Mouse (Mus musculus): ENCODE results near the gene Cela2a.
"Not testable (repeated sequence)": the region's sequence is repeated elsewhere in the genome, so short reads cannot be mapped to it uniquely, and the experiment has no call there.

Cela2a gene

DNA sequence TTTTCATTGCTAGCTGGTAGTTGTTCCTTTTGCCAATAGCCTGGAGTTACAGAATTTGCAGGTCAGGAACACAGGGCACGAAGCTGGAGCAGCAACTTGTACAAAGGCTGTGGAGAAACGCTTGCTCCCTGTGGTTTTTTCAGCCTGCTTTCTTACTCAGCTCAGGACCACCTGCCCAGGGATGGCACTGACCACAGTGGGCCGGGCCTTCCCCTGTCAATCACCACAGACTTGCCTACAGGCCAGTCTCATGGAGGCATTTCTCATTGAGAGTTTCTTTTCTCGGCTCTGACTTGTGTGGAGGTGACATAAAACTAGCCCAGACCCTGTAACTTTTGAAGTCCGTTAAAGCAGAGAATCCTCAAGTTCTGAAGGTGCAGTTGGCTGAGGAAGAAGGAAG lies 28.4 kb downstream of the Cela2a start:
- no peak for DNase-seq (ENCODE audit: low spot score)

DNA sequence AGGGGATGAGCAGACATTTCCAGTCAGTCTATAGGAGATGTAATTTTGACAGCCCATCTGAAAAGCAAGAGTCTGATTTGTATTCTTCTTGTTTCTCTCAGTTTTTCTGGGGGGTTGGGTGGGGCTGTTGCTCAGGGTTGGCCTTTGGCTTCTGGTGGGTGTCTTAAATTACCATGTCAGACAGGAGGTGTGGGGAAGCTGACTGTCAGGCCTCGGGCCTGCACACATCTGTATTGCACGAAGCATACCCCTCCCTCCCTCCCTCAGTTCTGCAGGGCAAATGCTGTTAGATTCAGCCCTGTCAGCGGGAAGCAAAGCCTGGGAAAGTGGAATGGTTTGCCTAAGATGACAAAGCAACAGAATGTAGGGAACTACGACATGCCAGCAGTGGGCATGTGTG lies 29.0 kb downstream of the Cela2a start:
- no peak for DNase-seq (ENCODE audit: low spot score)

DNA sequence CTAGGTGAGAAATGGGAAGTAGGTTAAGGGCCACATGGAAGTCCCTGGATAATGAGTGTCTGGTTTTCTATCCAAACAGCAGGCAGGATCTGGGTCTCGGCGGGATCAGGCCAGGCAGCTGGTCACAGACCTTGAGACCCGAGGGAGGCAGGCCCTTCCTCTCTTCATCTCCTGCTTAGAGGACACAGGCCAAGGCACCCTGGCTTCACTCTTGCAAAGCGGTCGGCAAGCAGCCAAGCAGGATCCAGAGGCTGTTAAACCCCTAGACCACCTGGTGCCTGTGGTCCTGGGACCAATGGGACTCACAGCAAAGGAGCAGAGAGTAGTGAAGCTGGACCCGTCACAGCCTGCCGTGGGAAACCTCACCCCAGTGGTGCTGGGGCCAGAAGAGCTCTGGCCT lies 29.6 kb downstream of the Cela2a start:
- DNase-seq (ENCODE audit: low spot score) = no peak

DNA sequence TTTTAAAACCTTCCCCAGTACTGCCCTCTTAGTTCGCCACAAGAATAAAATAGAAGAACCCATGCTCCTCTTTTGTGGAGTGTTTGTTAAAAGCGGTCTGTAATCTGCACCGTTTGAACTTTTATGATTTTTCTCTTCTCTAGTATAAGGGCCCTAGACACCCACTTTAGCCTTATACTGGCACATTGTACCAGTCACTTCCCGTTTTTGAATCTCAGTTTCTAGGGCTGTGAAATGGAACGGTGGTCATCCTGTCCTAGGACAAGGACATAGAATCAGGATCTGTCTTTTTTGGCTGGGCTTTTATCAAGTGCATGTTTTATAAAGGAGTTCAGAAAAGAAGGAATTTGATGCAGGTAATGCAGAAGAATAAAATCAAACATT lies 31.8 kb downstream of the Cela2a start:
- DNase-seq (ENCODE audit: low spot score) = no peak

DNA sequence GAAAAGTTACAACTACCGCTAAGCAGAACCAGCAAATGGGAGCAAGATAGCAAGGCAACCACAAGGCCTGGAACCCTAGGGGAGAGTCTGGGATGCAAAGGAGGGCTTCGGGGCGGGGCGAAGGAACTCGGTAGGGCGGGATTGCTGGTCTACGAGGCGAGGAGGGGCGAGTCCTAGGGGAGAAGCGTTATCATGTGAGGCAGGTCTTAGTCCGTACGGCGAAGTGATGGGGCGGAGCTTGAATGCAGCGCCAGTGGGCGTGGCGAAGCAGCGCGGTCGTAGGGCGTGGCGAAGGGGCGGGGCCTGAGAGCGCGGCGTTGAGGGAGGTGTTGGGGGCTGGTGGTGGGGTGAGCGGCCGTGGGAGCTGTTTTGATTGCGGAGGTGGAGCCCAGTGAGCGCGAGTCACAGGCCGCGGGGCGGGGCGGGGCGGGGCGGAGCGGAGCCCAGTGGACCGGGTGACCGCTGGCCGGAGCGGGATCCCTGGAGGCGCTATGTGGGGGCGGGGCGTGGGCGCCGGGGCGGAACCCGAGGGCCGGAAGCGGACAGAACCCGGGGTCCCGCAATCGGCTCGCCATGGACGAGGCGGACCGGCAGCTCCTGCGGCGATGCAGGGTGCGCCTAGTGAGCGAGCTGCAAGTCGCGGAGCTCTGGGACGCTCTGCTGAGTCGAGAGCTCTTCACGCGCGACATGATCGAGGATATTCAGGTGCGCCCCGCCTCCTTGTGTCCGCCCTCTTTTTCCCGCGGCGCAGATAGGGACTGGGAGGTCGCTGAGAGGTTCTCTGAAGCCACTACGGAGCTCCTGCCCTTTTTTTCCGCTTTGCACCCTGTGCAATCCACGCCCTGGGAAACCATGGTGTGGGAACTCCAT lies 32.4 kb downstream of the Cela2a start, which contains the start of gene Casp9:
Gene Casp9, plus strand, starts transcription at position 331 of the 870 bp plus-strand sequence.
- peak; percentile 93 for DNase-seq (ENCODE audit: low spot score)

DNA sequence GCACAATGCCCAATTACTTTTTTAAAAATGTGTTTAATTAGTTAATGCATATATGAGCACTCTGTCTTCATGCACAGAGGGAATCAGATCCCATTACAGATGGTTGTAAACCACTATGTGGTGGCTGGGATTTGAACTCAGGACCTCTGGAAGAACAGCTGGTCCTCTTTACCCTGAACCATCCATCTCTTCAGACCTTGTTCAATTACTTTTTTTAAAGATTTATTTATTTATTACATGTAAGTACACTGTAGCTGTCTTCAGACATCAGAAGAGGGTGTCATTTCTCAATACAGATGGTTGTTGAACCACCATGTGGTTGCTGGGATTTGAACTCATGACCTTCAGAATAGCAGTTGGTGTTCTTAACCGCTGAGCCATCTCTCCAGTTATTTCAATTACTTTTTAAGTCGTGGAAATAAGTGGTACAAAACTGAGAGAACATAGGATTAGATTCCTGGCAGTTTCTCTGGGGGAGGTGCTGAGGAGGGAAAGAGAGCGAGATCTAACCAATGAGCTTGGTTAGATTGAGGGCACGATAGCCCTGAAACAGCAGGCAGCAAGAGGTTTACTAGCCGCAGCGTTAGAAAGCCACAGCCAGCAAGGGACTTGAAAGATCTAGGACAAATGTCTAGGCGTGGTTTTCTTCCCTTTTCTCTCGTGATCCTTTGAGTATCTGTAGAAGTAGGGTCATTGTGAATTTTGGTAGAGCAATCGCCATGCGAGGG lies 33.2 kb downstream of the Cela2a start:
- no peak for DNase-seq (ENCODE audit: low spot score)

DNA sequence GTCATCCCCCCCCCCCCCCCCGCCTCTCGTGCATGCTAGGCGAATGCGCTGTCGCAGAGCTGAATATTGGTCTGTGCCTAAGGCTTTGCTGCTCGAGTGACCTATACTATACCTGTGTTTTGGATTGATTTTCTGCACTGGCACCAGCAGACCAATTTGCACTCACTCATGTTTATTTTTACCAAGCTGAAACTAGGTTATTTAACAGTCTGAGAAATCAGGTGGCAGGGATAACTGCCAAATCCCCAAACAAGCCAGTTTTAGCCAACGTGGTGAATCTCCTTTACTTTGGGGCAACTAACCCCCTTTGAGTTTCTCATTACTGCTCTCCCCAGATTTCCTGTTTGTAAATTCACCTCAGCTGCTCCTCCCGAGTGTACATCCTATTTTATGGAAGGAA lies 34.0 kb downstream of the Cela2a start:
- DNase-seq (ENCODE audit: low spot score) = no peak

DNA sequence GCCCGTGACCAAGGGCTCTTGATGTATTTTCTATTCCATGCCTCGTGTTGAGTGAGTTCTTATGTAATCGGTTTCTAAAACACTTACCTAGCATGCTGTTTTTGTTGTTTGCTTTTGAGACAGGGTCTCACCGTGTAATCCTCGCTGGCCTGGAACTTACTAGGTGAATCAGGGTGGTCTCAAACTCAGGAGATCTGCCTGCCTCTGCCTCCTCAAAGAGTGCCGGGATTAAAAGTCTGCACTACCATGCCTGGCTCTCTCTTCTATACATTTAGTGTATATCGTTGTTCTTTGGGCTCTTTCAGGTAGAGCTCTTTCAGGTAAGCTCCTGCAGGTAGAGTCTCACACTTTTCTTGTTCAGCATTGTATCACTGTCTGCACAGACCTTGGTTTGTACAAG lies 34.5 kb downstream of the Cela2a start:
- DNase-seq (ENCODE audit: low spot score) = no peak

DNA sequence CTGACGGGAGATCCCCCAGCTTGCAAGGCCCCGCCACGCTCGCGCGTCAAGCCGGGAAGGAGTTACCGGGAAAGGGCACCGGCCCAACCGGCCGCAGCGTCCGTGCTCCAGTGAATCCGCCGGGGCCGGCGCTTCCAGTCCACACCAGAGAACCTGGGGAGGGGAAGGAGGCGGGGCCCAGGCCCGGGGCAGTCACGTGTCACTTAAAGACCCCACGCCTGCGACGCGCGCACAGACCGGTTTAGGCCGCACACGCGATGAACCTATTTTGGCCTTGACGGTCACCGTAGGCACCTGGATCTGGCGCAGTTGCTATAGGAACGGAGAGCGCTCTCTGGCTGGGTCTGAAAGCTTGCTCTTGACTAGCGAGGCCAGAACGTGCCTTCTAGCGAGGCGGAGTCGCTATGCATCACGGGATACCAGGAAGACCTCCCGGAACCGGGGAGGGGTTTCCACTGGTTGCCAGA lies 35.4 kb downstream of the Cela2a start, which contains the start of gene Dnajc16:
Gene Dnajc16, minus strand, starts transcription at position 408 of the 467 bp plus-strand sequence.
- peak; percentile 86 for DNase-seq (ENCODE audit: low spot score)

DNA sequence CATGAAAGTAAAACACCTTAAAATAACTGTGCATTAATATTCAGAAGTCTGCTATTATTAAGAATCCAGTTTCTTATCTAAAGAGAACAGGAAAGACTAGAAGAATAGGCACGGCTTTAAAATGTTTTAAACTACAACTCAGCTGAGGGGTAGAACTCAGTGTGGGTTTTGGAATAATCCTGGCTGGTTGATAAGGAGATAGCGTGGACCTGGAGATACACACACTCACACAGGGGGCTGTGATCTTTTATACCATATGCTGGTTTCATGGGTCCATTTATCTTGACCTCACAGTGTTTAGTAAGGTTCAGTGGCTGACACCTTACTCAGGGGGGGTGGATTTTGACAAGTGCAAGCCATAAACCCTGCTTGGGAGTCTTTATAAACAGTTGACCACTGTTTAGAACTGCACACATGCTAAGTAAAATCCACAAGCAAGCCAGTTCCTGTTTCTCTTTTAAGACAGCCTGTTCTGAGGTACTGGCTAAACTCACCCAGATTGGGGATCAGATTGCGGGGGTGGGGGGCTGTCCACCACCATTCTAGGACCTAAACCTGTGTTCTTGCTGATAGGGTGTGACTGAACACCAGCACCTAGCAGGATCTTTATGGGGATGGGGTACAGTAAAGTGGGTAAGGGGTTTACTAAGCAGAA lies 36.3 kb downstream of the Cela2a start:
- no peak for DNase-seq (ENCODE audit: low spot score)

DNA sequence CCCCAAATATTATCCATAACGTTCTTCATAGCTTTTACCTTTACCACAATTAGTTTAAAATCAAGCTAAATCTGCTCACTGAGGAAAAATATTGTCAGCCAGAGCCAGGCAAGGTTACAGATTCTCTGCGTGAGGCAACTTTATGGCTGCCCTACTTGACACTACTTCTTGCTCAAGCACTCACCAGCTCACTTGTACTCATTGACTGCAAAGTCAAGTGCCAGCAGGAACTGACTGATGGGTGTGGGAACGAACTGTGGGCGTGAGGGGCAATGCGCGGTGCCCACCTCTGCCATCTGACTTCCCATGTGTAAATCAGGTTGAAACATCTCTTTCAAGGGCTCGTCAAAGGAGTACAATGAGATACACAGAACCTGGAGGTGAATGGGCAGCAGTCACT lies 38.5 kb downstream of the Cela2a start:
- no peak for DNase-seq (ENCODE audit: low spot score)

DNA sequence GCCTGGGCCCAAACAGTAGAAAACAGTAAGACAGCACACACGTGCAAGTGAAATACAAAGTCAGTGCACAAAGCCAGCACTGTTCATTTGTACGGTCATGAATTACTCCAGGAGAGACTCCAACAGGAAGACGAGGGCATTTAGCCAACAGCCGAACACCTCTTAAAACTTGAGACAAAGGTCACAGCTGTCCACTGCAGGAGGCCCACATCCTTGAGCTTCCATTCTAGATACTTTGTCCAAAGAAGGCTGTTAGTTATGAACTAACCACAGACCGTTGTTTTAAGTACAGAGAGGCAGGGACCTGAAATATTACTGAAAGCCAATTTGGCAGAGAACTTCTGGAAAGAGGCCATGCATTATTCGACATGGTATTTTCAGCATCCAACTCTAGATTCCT lies 38.9 kb downstream of the Cela2a start:
- DNase-seq (ENCODE audit: low spot score) = no peak

DNA sequence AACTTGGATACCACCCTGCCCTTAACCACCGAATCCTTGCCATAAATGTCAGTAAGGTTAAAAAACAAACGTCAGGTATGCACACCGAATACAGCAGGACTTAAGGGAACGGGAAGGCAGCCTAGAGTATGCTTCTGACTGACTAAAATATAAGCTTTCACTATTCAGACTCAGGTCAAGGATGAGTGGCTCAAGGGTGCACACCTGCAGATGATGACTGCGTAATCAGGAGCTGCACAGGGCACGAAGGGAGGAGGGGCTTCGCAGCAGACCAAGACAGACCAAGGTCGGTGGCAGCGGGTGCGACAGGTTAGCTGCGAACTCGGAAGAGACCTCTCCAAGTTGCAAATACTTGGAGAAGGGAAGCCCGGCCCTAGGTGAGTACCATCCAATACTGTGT lies 39.8 kb downstream of the Cela2a start:
- DNase-seq (ENCODE audit: low spot score) = no peak

DNA sequence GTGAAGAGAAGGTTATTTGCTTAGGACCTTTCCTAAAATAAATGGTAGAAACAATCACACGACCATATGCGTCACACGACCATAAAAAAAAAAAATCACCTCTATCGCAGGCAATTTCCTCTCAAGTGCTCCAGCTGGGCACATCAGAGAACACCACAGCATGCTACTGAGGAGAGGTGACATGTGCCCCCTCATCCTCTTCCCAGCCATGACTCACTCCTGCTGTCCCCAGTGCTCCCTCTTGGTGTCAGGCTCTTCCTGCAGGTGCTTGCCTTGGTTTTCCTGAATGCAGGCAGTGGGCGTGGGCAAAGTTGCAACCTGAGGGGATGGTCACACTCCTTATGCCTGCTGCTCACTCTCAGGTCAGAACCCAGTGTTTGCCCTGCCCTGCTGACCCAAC lies 41.1 kb downstream of the Cela2a start:
- DNase-seq (ENCODE audit: low spot score) = no peak

DNA sequence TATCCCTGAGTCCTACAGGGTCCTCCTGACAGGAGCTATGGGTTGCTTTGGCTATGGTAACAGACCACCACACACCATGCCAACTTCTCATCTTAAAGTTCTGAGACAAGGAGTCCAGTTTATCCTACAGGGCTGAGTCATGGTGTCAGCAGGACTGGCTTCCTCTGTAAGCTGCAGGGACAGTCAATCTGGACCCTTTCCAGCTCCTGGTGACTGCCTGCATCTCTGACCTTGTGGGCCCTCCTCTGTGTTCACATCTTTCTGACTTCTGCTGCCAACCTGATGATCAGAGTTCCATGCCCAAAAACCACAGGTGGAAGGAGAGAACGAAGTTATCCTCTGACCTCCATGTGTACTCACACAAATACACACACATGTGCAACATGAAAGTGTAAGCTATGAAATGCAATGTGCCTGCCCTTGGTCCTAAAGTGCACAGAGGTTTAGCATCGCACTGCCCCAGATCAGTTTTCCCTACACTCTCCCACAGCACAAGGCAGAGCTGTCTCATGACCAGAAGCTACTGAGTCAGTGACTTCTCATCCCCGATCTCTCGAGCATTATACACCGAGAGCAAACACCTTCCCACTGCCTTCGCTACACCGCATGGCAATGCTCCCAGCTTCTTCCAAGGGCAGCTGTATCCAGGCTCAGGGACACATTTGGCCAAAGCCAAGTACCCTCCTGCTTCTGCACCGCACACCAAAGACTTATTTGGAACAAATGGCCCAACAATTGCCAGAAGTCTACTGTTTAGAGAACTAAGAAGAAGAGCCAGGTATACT lies 44.6 kb downstream of the Cela2a start:
- no peak for DNase-seq (ENCODE audit: low spot score)

DNA sequence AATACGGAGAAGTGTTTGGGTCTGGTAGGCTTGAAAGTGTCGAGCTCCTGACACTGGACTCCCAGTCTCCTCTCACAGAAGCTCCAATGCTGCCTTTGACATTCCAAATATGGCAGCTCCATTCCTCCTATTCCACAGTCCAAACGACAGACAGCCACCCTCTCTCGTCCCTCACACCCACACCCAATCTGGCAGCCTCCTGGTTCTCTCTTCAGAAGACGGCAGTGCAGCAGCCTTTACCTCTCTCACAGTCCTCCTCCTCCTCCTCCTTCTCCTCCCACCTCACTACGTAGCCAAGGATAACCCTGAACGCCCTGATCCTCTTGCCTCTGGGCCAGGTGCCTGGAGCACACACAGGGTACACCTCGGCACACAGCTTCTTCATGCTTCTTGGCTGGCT lies 46.1 kb downstream of the Cela2a start:
- DNase-seq (ENCODE audit: low spot score) = no peak

DNA sequence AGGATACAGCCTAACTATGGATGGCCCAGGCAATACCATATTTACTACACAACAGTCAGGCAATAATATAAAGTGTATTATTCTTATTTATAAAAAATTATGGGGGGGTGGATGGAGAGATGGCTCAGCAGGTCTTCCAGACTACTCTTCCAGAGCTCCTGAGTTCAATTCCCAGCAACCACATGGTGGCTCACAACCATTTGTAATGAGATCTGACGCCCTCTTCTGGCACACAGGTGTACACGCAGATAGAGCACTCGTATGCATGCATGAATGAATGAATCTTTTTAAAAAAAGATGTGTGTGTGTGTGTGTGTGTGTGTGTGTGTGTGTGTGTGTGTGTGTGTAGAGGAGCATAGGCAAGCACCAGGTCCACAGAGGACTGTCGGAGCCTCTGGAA lies 52.9 kb downstream of the Cela2a start:
- DNase-seq (ENCODE audit: low spot score) = not testable (repeated sequence)

DNA sequence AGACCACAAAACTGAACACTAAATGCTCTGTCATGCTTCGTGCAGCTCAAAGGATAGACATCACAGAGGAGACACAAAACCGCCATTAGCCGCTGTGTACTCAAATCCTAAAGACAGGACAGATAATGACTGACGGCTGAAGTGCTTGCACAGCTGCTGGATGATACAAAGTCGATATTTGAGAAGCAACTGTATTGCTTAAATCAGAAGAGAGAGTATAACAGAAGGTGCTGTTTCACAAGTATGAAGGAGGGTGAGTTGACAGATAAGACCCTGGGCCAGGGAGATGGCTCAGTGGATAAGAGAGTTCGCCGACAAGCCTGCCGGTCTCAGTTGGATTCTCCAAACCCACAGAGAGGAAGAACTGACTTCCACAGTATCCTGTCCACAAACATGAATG lies 54.1 kb downstream of the Cela2a start:
- DNase-seq (ENCODE audit: low spot score) = no peak

DNA sequence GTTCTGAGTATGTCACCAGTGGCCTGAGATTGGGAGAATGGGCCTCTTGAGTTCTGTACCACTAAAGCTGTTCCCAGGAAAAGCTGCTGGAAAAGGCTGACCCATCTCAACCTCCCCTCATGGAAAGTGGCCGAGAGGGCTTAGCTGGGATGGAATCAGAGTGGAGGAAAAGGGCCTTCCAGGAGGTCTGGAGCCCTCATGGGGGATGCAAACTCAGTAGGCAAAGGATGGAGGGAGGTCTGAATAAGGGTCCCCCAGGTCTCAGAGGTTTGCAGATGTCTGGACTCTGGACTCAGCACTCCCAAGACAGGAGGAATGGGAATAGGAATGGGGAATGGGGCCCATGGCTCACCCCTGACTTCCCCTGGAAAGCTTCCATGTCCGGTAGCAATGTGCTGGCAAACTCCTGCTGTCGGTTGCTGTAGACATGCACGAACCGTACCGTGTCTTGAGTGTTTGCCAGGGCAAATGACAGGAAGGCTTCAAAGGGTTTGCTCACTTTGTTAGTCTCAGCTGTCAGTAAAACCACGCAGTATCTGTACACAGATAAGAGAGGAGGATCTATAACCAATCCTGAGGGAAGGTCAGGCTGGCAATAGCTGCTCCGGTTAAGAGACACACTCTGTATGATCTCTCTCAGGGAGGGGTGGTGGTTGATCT lies 56.3 kb downstream of the Cela2a start:
- no peak for DNase-seq (ENCODE audit: low spot score)

DNA sequence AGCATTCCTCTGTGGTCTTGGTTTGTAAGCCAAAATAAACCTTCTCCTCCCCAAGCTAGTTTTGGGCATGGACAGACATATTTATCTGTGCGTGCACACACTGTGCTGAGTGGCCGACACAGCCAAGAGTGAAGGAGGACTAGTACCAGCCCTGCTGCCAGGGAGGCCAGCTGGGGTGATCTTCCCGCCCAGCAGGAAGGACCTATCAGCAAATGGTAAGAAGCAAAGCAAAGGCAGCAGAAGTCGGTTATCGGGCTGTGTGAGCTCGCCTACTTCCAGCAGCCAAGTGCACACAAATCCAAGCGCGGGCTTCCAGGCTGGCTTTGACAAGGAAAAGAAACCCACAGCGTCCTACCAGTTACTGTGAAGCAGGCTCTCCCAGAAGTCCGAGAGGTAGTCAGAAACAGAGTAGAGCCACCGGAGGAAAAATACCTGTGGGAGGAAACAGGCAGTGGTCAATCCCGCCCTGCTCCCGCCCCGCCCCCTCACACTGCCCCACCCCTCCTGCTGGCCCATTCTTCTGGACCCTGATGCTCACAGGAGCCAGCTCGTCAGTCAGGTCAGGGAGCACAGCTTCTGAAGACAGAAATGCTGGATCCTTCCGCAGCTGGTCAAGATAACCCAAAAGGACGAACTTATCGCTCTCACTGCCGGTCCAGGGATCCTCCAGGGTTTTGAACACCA lies 58.5 kb downstream of the Cela2a start:
- DNase-seq (ENCODE audit: low spot score) = no peak

All from ovary, postnatal 10 days (tissue).